Mouse (Mus musculus): ENCODE data around the gene Trim67. TPM values are rescaled to one million over a fixed set of nuclear protein-coding genes. Genes with fewer than 3 reads are reported as not detected.

The Trim67 gene
- polyA plus RNA-seq, 2 experiments = 0.03 to 0.29 TPM

GRCm38 (mm10) chr8:124793172-124793651, 320 bp downstream of the Trim67 start:
- no peaks in the 10 kb centered on the region for H3K36me3 ChIP-seq (ENCODE audit: control insufficient read depth, insufficient read depth, low read length)
- no peak overlapping the region for H3K9ac ChIP-seq (ENCODE audit: low read depth, low read length, severe bottlenecking)
- DNase-seq (ENCODE audit: low spot score) (peak; percentile 66), ATAC-seq (ENCODE audit: low FRiP score, low read depth) (peak; percentile 87)
- no peaks in the 10 kb centered on the region for H3K9me3 ChIP-seq (ENCODE audit: control insufficient read depth, low read length)
- peaks cover 22% of the 10 kb centered on the region; the same call in 1 of the 2 replicates for H3K4me1 ChIP-seq (ENCODE audit: control insufficient read depth, insufficient read depth, low read length)
- peak overlapping the region; percentile 100 for H3K4me2 ChIP-seq (replicated peaks; ENCODE audit: low read depth, low read length, severe bottlenecking)
- H3K4me3 ChIP-seq (replicated peaks; ENCODE audit: low read length) = peak overlapping the region; percentile 60
- H3K27ac ChIP-seq (replicated peaks; ENCODE audit: low read depth, low read length) = no peak overlapping the region
- TF ChIP-seq POLR2A (IDR thresholded peaks at IDR 0.05; ENCODE audit: borderline replicate concordance, extremely low read depth, insufficient read depth, insufficient read length) = no peak
- 3% methylated on average over 20 of the region's 51 CpGs for WGBS
- peaks cover 63% of the 10 kb centered on the region for H3K27me3 ChIP-seq (ENCODE audit: control insufficient read depth, insufficient read depth, low read length)

- no peaks in the 10 kb centered on the region for H3K9me3 ChIP-seq (ENCODE audit: control insufficient read depth, low read length)
- no peaks in the 10 kb centered on the region for H3K36me3 ChIP-seq (ENCODE audit: control insufficient read depth, insufficient read depth, low read length)
- ATAC-seq (ENCODE audit: low FRiP score, low read depth) (no peak), DNase-seq (ENCODE audit: low spot score) (no peak)
- TF ChIP-seq POLR2A (IDR thresholded peaks at IDR 0.05; ENCODE audit: borderline replicate concordance, extremely low read depth, insufficient read depth, insufficient read length) = no peak
- peak overlapping the region; percentile 100 for H3K4me2 ChIP-seq (replicated peaks; ENCODE audit: low read depth, low read length, severe bottlenecking)
- peaks cover 63% of the 10 kb centered on the region for H3K27me3 ChIP-seq (ENCODE audit: control insufficient read depth, insufficient read depth, low read length)
- peak overlapping the region; percentile 60 for H3K4me3 ChIP-seq (replicated peaks; ENCODE audit: low read length)
- H3K27ac ChIP-seq (replicated peaks; ENCODE audit: low read depth, low read length) = no peak overlapping the region
- 0% methylated on average over 34 of the region's 81 CpGs for WGBS
- H3K4me1 ChIP-seq (ENCODE audit: control insufficient read depth, insufficient read depth, low read length) = peaks cover 22% of the 10 kb centered on the region; the same call in 1 of the 2 replicates
- no peak overlapping the region for H3K9ac ChIP-seq (ENCODE audit: low read depth, low read length, severe bottlenecking)
These were observed 981 bp downstream of the Trim67 start for GRCm38 (mm10) chr8:124793661-124794485.

- H3K9me3 ChIP-seq (ENCODE audit: control insufficient read depth, low read length) = no peaks in the 10 kb centered on the region
- DNase-seq (ENCODE audit: low spot score) (no peak), ATAC-seq (ENCODE audit: low FRiP score, low read depth) (no peak)
- no peak overlapping the region for H3K27ac ChIP-seq (replicated peaks; ENCODE audit: low read depth, low read length)
- no peaks in the 10 kb centered on the region for H3K36me3 ChIP-seq (ENCODE audit: control insufficient read depth, insufficient read depth, low read length)
- no peak for TF ChIP-seq POLR2A (IDR thresholded peaks at IDR 0.05; ENCODE audit: borderline replicate concordance, extremely low read depth, insufficient read depth, insufficient read length)
- under 1% methylated on average over 25 of the region's 25 CpGs for WGBS
- H3K4me2 ChIP-seq (replicated peaks; ENCODE audit: low read depth, low read length, severe bottlenecking) = peak overlapping the region; percentile 100
- H3K27me3 ChIP-seq (ENCODE audit: control insufficient read depth, insufficient read depth, low read length) = peaks cover 63% of the 10 kb centered on the region
- H3K4me3 ChIP-seq (replicated peaks; ENCODE audit: low read length) = peak overlapping the region; percentile 60
- H3K9ac ChIP-seq (ENCODE audit: low read depth, low read length, severe bottlenecking) = no peak overlapping the region
- H3K4me1 ChIP-seq (ENCODE audit: control insufficient read depth, insufficient read depth, low read length) = peaks cover 22% of the 10 kb centered on the region; the same call in 1 of the 2 replicates
These were observed 1.5 kb downstream of the Trim67 start for GRCm38 (mm10) chr8:124794486-124794780.

- peaks cover 57% of the 10 kb centered on the region for H3K27me3 ChIP-seq (ENCODE audit: control insufficient read depth, insufficient read depth, low read length)
- 71% methylated on average over 8 of the region's 8 CpGs for WGBS
- no peak for ATAC-seq (ENCODE audit: low FRiP score, low read depth)
These were observed 3.0 kb downstream of the Trim67 start for GRCm38 (mm10) chr8:124795781-124796488.

GRCm38 (mm10) chr8:124800542-124800941, 7.7 kb downstream of the Trim67 start:
- TF ChIP-seq POLR2A (IDR thresholded peaks at IDR 0.05; ENCODE audit: borderline replicate concordance, extremely low read depth, insufficient read depth, insufficient read length) = no peak
- no peak overlapping the region for H3K27ac ChIP-seq (replicated peaks; ENCODE audit: low read depth, low read length)
- DNase-seq (ENCODE audit: low spot score) = no peak
- no peaks in the 10 kb centered on the region for H3K36me3 ChIP-seq (ENCODE audit: control insufficient read depth, insufficient read depth, low read length)
- H3K4me2 ChIP-seq (replicated peaks; ENCODE audit: low read depth, low read length, severe bottlenecking) = no peak overlapping the region
- peaks cover 15% of the 10 kb centered on the region for H3K27me3 ChIP-seq (ENCODE audit: control insufficient read depth, insufficient read depth, low read length)
- H3K4me1 ChIP-seq (ENCODE audit: control insufficient read depth, insufficient read depth, low read length) = no peaks in the 10 kb centered on the region
- H3K9me3 ChIP-seq (ENCODE audit: control insufficient read depth, low read length) = no peaks in the 10 kb centered on the region
- no peak for ATAC-seq (ENCODE audit: low FRiP score, low read depth)
- no peak overlapping the region for H3K4me3 ChIP-seq (replicated peaks; ENCODE audit: low read length)
- H3K9ac ChIP-seq (ENCODE audit: low read depth, low read length, severe bottlenecking) = no peak overlapping the region
- 32% methylated on average over 11 of the region's 11 CpGs for WGBS

More at GRCm38 (mm10) chr8:124795781-124796488, 3.0 kb downstream of the Trim67 start:
- H3K9me3 ChIP-seq (ENCODE audit: control insufficient read depth, low read length) = no peaks in the 10 kb centered on the region
- DNase-seq (ENCODE audit: low spot score) = no peak
- H3K36me3 ChIP-seq (ENCODE audit: control insufficient read depth, insufficient read depth, low read length) = no peaks in the 10 kb centered on the region
- H3K9ac ChIP-seq (ENCODE audit: low read depth, low read length, severe bottlenecking) = no peak overlapping the region
- peaks cover 22% of the 10 kb centered on the region; the same call in 1 of the 2 replicates for H3K4me1 ChIP-seq (ENCODE audit: control insufficient read depth, insufficient read depth, low read length)
- H3K4me2 ChIP-seq (replicated peaks; ENCODE audit: low read depth, low read length, severe bottlenecking) = no peak overlapping the region
- no peak overlapping the region for H3K27ac ChIP-seq (replicated peaks; ENCODE audit: low read depth, low read length)
- no peak overlapping the region for H3K4me3 ChIP-seq (replicated peaks; ENCODE audit: low read length)
- TF ChIP-seq POLR2A (IDR thresholded peaks at IDR 0.05; ENCODE audit: borderline replicate concordance, extremely low read depth, insufficient read depth, insufficient read length) = no peak

Measured in limb, embryonic 14.5 days (tissue).